Mouse (Mus musculus): ENCODE data around the gene C5ar1.

DNA sequence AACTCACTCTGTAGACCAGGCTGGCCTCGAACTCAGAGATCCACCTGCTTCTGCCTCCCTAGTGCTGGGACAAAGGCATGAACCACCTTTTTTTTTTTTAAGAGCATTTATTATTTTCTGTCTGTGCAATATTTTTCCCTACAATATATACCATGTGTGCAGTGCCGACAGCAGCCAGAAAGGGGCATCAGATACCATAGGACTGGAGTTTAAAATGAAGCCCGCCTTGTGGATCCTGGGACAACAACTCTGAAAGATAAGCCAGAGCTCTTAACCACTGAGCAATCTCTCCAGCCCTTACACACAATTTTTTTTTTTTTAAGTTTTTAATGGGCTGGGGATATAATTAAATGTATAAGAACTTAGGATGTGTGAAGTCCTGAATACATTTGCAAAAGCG, 35.0 kb upstream of the C5ar1 start:
- TF ChIP-seq POLR2A (IDR thresholded peaks at IDR 0.05; ENCODE audit: control insufficient read depth, low read depth, low read length) = no peak
- no peak for TF ChIP-seq CTCF (IDR thresholded peaks at IDR 0.05; ENCODE audit: control insufficient read depth, insufficient read depth, insufficient replicate concordance, low read depth, low read length)

Measured in testis, adult 2 months (tissue).